In the genomic region with DNA sequence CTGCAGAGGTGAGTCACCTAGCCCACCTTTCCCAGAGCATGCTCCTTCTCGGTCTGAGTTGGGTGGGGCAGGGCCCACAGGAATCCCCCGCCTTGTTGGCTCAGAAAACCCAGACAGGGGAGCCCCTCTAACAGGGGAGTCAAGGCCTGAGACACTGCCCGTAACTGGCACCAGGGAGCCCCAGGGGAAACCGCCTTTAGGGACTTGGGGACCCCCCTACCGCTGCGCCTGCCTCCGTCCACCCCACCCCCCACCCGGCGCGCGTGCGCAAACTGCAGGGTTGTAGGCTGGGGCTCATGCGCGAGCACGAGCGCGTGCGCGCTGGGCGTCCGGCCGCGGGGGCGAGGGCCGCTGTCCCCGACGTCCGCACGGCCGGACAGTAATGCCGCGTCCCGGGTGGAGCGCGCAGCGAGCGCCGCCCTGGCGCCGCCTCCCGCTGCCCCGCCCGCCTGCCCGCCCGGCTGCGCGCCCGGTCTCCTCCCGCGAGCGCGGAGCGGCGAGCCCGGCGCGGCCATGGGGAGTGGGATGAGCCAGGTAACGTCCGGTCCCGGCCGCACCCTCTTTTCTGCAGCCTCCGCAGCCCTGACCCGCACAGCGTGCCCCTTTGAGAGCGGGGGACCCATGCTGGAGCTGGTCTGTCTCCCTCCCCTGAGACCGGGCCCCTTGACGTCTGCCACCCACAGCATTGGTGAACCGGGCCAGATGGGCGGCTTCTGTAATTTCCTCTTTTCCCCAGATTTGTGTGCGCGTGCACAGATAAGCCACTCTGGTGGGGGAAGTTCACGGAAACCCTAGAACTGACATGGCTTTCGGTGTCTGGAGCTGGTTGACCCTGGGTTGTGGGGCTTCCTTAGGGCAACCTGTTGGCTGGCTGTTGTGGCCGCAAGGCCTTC, we compare ENCODE assay signal across 8 mouse cellular contexts. TPM values are rescaled to one million over a fixed set of nuclear protein-coding genes. Genes with fewer than 3 reads are reported as not detected.
DNase-seq lines count a peak whose midpoint lies in the region; ATAC-seq lines count a peak whose summit lies in the region.

A gene (plus strand): TSS at position 387 of the 893 bp plus-strand sequence.

- no peaks in the 10 kb centered on the region for H3K27me3 ChIP-seq in limb, embryonic 10.5 days (ENCODE audit: low read depth, poor library complexity, severe bottlenecking)
- no peaks in the 10 kb centered on the region for H3K27me3 ChIP-seq in midbrain, embryonic 12.5 days

- no peaks in the 10 kb centered on the region for H3K36me3 ChIP-seq in limb, embryonic 10.5 days
- H3K36me3 ChIP-seq in midbrain, embryonic 12.5 days: no peaks in the 10 kb centered on the region

- peak; percentile 95 for ATAC-seq in midbrain, embryonic 12.5 days (ENCODE audit: low FRiP score, low read depth)
- no peak for ATAC-seq in erythroid progenitor cell, adult 5-6 weeks (replicated peaks; ENCODE audit: low FRiP score, poor library complexity, severe bottlenecking)

- 1% methylated on average over 69 of the region's 74 CpGs for WGBS in limb, embryonic 10.5 days
- WGBS in midbrain, embryonic 12.5 days: under 1% methylated on average over 74 of the region's 74 CpGs

- H3K9me3 ChIP-seq in limb, embryonic 10.5 days (replicated peaks): no peaks in the 10 kb centered on the region
- H3K9me3 ChIP-seq in midbrain, embryonic 12.5 days: no peaks in the 10 kb centered on the region

- H3K9ac ChIP-seq in midbrain, embryonic 12.5 days (replicated peaks): peak within 1 kb of the TSS; percentile 76

- H3K4me1 ChIP-seq in limb, embryonic 10.5 days: peaks cover 14% of the 10 kb centered on the region
- H3K4me1 ChIP-seq in midbrain, embryonic 12.5 days: peaks cover 3% of the 10 kb centered on the region

- peak within 1 kb of the TSS; percentile 66 for H3K4me2 ChIP-seq in midbrain, embryonic 12.5 days (replicated peaks)

- peak within 1 kb of the TSS; percentile 83 for H3K4me3 ChIP-seq in limb, embryonic 10.5 days
- H3K4me3 ChIP-seq in midbrain, embryonic 12.5 days: peak within 1 kb of the TSS; percentile 82

- H3K27ac ChIP-seq in limb, embryonic 10.5 days: peak within 1 kb of the TSS; percentile 92
- peak within 1 kb of the TSS; percentile 42; the same call in 1 of the 2 replicates for H3K27ac ChIP-seq in midbrain, embryonic 12.5 days (replicated peaks)

- peak; percentile 88 for DNase-seq in adrenal gland, adult 8-10 months
- DNase-seq in embryo, embryonic 11.5 days (ENCODE audit: low read depth, low spot score): peak; percentile 69
- peak; percentile 100 for DNase-seq in heart, adult 11 months
- peak; percentile 88 for DNase-seq in kidney, adult 18-20 months
- DNase-seq in limb, embryonic 10.5 days (ENCODE audit: low spot score): peak; percentile 84
- peak; percentile 91 for DNase-seq in skeletal muscle tissue, adult 2 months (ENCODE audit: low read depth, low spot score)

RNA-seq across cellular contexts. Expression of the gene that starts here (rescaled TPM):
- total RNA-seq in adrenal gland, adult 8-10 months (2022): 10 to 100 TPM; 22.8 to 27.1 (median 26.5) TPM
- 15.8 and 17.5 TPM in 2 replicates for polyA plus RNA-seq in limb, embryonic 10.5 days (2016; fragmentation: Nextera tagmentation; extraction: Ambion mirVana)
- polyA plus RNA-seq in midbrain, embryonic 12.5 days (2016; fragmentation: Nextera tagmentation; extraction: Ambion mirVana): 15.9 and 16.1 TPM in 2 replicates
- 8.3 and 10.5 TPM in 2 replicates for total RNA-seq in erythroid progenitor cell, adult 5-6 weeks (2015; ENCODE audit: low replicate concordance)
- total RNA-seq in erythroid progenitor cell, adult 5-6 weeks (2017; ENCODE audit: low replicate concordance): 3.1 TPM in 1 of 2 replicates, not detected in the other
